Mouse (Mus musculus) lung, adult 2 months (tissue): ENCODE results near the gene Kcnc1. TPM values are rescaled to one million over a fixed set of nuclear protein-coding genes. Genes with fewer than 3 reads are reported as not detected.

Experiments used
- DNase-seq: peaks from one replicate; pipeline ENCODE4 v3.0.0; 2022
- H3K4me1 ChIP-seq: fragments of 200-500 bp; 2 replicates; pipeline ENCODE4 v1.6.1; 2011; ENCODE audit warnings: low read length; ENCODE audit not compliant: control insufficient read depth, insufficient read depth
- H3K4me3 ChIP-seq: fragments of 200-500 bp; replicated peaks from 2 replicates; pipeline ENCODE3; 2011; ENCODE audit warnings: low read depth, mild to moderate bottlenecking, control low read depth, low read length; ENCODE audit errors: extremely low read depth
- CTCF ChIP-seq: fragments of 200-500 bp; IDR thresholded peaks from 2 replicates; pipeline ENCODE4 v1.5.1; 2011; ENCODE audit warnings: mild to moderate bottlenecking, low read length, control low read depth; ENCODE audit not compliant: insufficient read depth
- POLR2A ChIP-seq: fragments of 200-500 bp; IDR thresholded peaks from 2 replicates; pipeline ENCODE4 v1.6.1; 2011; ENCODE audit warnings: low read depth, mild to moderate bottlenecking, control low read depth, low read length, borderline replicate concordance; ENCODE audit errors: extremely low read depth
- WGBS: fragments of 180-500 bp; shearing (Covaris S2); methylation state at CpG from one replicate; pipeline ENCODE4 v1.1.7; 2018; 5-methylcytosine and 5-hydroxymethylcytosine counted together
- polyA plus RNA-seq: library from polyadenylated mRNA; depleted of rRNA; stranded (reverse); fragments of >200 nt; gene quantifications from 2 replicates; pipeline ENCODE4 v1.2.3, GENCODE M21; 2012; rRNA removed

Gene Kcnc1
- polyA plus RNA-seq: 0.32 and 0.40 TPM in 2 replicates

- DNase-seq: peak; percentile 46
- Histone ChIP-seq H3K4me1 (no peaks in the 10 kb centered on the region), H3K4me3 (no peak within 1 kb of the TSS)
- TF ChIP-seq CTCF (no peak), POLR2A (no peak)
- under 1% methylated on average over 90 of the region's 93 CpGs for WGBS
Observed at GRCm38 (mm10) chr7:46396231-46396927, at the start of gene Kcnc1. TSS of gene Kcnc1 (plus strand) at chr7:46396497.

GRCm38 (mm10) chr7:46347692-46348091 is 48.6 kb upstream of the Kcnc1 start:
- WGBS: 46% methylated on average over 4 of the region's 4 CpGs
- TF ChIP-seq POLR2A (no peak), CTCF (no peak)

GRCm38 (mm10) chr7:46348813-46349212 is 47.5 kb upstream of the Kcnc1 start:
- DNase-seq: no peak
- 3% methylated on average over 36 of the region's 36 CpGs for WGBS
- H3K4me3 ChIP-seq: no peak overlapping the region
- H3K4me1 ChIP-seq: no peaks in the 10 kb centered on the region
- no peak for TF ChIP-seq CTCF
- TF ChIP-seq POLR2A: no peak

More at GRCm38 (mm10) chr7:46347692-46348091, 48.6 kb upstream of the Kcnc1 start:
- no peak for DNase-seq
- H3K4me3 ChIP-seq: no peak overlapping the region
- no peaks in the 10 kb centered on the region for H3K4me1 ChIP-seq

- H3K4me3 ChIP-seq: no peak overlapping the region
- no peaks in the 10 kb centered on the region for H3K4me1 ChIP-seq
- TF ChIP-seq POLR2A: no peak
- no peak for TF ChIP-seq CTCF
- DNase-seq: no peak
- 42% methylated on average over 9 of the region's 9 CpGs for WGBS
Observed at GRCm38 (mm10) chr7:46350119-46350702, 46.1 kb upstream of the Kcnc1 start.

GRCm38 (mm10) chr7:46352748-46353147 is 43.5 kb upstream of the Kcnc1 start:
- DNase-seq: no peak
- no peaks in the 10 kb centered on the region for H3K4me1 ChIP-seq
- WGBS: 57% methylated on average over 2 of the region's 2 CpGs
- H3K4me3 ChIP-seq: no peak overlapping the region
- TF ChIP-seq POLR2A (no peak), CTCF (no peak)

- WGBS: 48% methylated on average over 8 of the region's 8 CpGs
- no peak overlapping the region for H3K4me3 ChIP-seq
- no peak for DNase-seq
- no peaks in the 10 kb centered on the region for H3K4me1 ChIP-seq
- no peak for TF ChIP-seq CTCF
- no peak for TF ChIP-seq POLR2A
Observed at GRCm38 (mm10) chr7:46353216-46353615, 43.1 kb upstream of the Kcnc1 start.

- no peak for TF ChIP-seq CTCF
- TF ChIP-seq POLR2A: no peak
- DNase-seq: no peak
- WGBS: 15% methylated on average over 4 of the region's 4 CpGs
- no peaks in the 10 kb centered on the region for H3K4me1 ChIP-seq
- H3K4me3 ChIP-seq: no peak overlapping the region
Observed at GRCm38 (mm10) chr7:46353875-46354274, 42.4 kb upstream of the Kcnc1 start.

- TF ChIP-seq POLR2A: no peak
- TF ChIP-seq CTCF: no peak
- no peak for DNase-seq
- no peaks in the 10 kb centered on the region for H3K4me1 ChIP-seq
Observed at GRCm38 (mm10) chr7:46361776-46362175, 34.5 kb upstream of the Kcnc1 start.

GRCm38 (mm10) chr7:46364154-46364553 is 32.1 kb upstream of the Kcnc1 start:
- DNase-seq: no peak
- no peak overlapping the region for H3K4me3 ChIP-seq
- no peaks in the 10 kb centered on the region for H3K4me1 ChIP-seq
- TF ChIP-seq POLR2A: no peak
- no peak for TF ChIP-seq CTCF
- 43% methylated on average over 5 of the region's 5 CpGs for WGBS

More at GRCm38 (mm10) chr7:46361776-46362175, 34.5 kb upstream of the Kcnc1 start:
- no peak overlapping the region for H3K4me3 ChIP-seq

GRCm38 (mm10) chr7:46365810-46366209 is 30.5 kb upstream of the Kcnc1 start:
- TF ChIP-seq POLR2A (no peak), CTCF (no peak)
- DNase-seq: no peak
- Histone ChIP-seq H3K4me1 (no peaks in the 10 kb centered on the region), H3K4me3 (no peak overlapping the region)
- WGBS: 70% methylated on average over 1 of the region's 1 CpGs
